7 mouse cellular contexts compared by ENCODE assay signal in genomic region chr19:12797071-12797470, GRCm38 (mm10). TPM values are rescaled to one million over a fixed set of nuclear protein-coding genes. Genes with fewer than 3 reads are reported as not detected.
DNase-seq lines count a peak whose midpoint lies in the region; ATAC-seq lines count a peak whose summit lies in the region.

No protein-coding gene starts in this region.

- H3K9me3 ChIP-seq in hindbrain, embryonic 11.5 days (ENCODE audit: control insufficient read depth, low read length), result no peaks in the 10 kb centered on the region
- H3K9me3 ChIP-seq in liver, embryonic 11.5 days (ENCODE audit: control insufficient read depth, low read length), result no peaks in the 10 kb centered on the region
- H3K9me3 ChIP-seq in neural tube, embryonic 14.5 days (ENCODE audit: control insufficient read depth, low read length), result no peaks in the 10 kb centered on the region

- peak overlapping the region; percentile 61 for H3K9ac ChIP-seq in hindbrain, embryonic 11.5 days (ENCODE audit: low read depth, low read length)
- H3K9ac ChIP-seq in liver, embryonic 11.5 days (ENCODE audit: low read depth, low read length), result peak overlapping the region; percentile 91
- H3K9ac ChIP-seq in neural tube, embryonic 14.5 days (replicated peaks; ENCODE audit: low read depth, low read length), result peak overlapping the region; percentile 39

- peak overlapping the region; percentile 69 for H3K4me2 ChIP-seq in hindbrain, embryonic 11.5 days (replicated peaks; ENCODE audit: low read depth, low read length)
- H3K4me2 ChIP-seq in liver, embryonic 11.5 days, result peak overlapping the region; percentile 82
- H3K4me2 ChIP-seq in neural tube, embryonic 14.5 days (ENCODE audit: low read depth, low read length), result peak overlapping the region; percentile 73

- H3K4me3 ChIP-seq in hindbrain, embryonic 11.5 days (ENCODE audit: low read depth, low read length), result peak overlapping the region; percentile 81
- H3K4me3 ChIP-seq in liver, embryonic 11.5 days (ENCODE audit: low read depth, low read length), result peak overlapping the region; percentile 92
- peak overlapping the region; percentile 88 for H3K4me3 ChIP-seq in neural tube, embryonic 14.5 days (ENCODE audit: low read depth, low read length)

- DNase-seq in 3T3-L1 (ENCODE audit: low read depth, low spot score) (peak; percentile 80), A20 (ENCODE audit: low read depth, low spot score) (peak; percentile 79)
- DNase-seq in embryo, embryonic 10 days (ENCODE audit: low spot score), result peak; percentile 62
- DNase-seq in hindbrain, embryonic 11.5 days (ENCODE audit: low spot score), result peak; percentile 22
- DNase-seq in liver, embryonic 11.5 days (ENCODE audit: low spot score), result no peak
- DNase-seq in spleen, adult 18-20 months, result no peak

- no peaks in the 10 kb centered on the region for H3K4me1 ChIP-seq in hindbrain, embryonic 11.5 days (replicated peaks; ENCODE audit: control insufficient read depth, insufficient read depth, low read length)
- H3K4me1 ChIP-seq in liver, embryonic 11.5 days (replicated peaks; ENCODE audit: control insufficient read depth, insufficient read depth, low read length), result peaks cover 3% of the 10 kb centered on the region; the same call in 1 of the 2 replicates
- H3K4me1 ChIP-seq in neural tube, embryonic 14.5 days (ENCODE audit: control insufficient read depth, insufficient read depth, low read length), result peaks cover 10% of the 10 kb centered on the region; the same call in 1 of the 2 replicates

- WGBS in hindbrain, embryonic 11.5 days, result 2% methylated on average over 7 of the region's 7 CpGs
- under 1% methylated on average over 7 of the region's 7 CpGs for WGBS in liver, embryonic 11.5 days
- under 1% methylated on average over 7 of the region's 7 CpGs for WGBS in neural tube, embryonic 14.5 days

- no peak for ATAC-seq in hindbrain, embryonic 11.5 days (ENCODE audit: low FRiP score)
- ATAC-seq in liver, embryonic 11.5 days (replicated peaks; ENCODE audit: low FRiP score), result no peak
- no peak for ATAC-seq in neural tube, embryonic 14.5 days (ENCODE audit: low read depth)

- H3K27me3 ChIP-seq in hindbrain, embryonic 11.5 days (ENCODE audit: control insufficient read depth, insufficient read depth, low read length), result no peaks in the 10 kb centered on the region
- H3K27me3 ChIP-seq in liver, embryonic 11.5 days (replicated peaks; ENCODE audit: control insufficient read depth, insufficient read depth, low read length), result no peaks in the 10 kb centered on the region
- no peaks in the 10 kb centered on the region for H3K27me3 ChIP-seq in neural tube, embryonic 14.5 days (ENCODE audit: control insufficient read depth, insufficient read depth, low read length)

- no peaks in the 10 kb centered on the region for H3K36me3 ChIP-seq in hindbrain, embryonic 11.5 days (ENCODE audit: control insufficient read depth, insufficient read depth, low read length)
- no peaks in the 10 kb centered on the region for H3K36me3 ChIP-seq in liver, embryonic 11.5 days (ENCODE audit: control insufficient read depth, insufficient read depth, low read length)
- H3K36me3 ChIP-seq in neural tube, embryonic 14.5 days (ENCODE audit: control insufficient read depth, insufficient read depth, low read length), result no peaks in the 10 kb centered on the region

- H3K27ac ChIP-seq in hindbrain, embryonic 11.5 days (ENCODE audit: low read depth, low read length), result no peak overlapping the region
- peak overlapping the region; percentile 99 for H3K27ac ChIP-seq in liver, embryonic 11.5 days (ENCODE audit: low read depth, low read length)
- peak overlapping the region; percentile 99 for H3K27ac ChIP-seq in neural tube, embryonic 14.5 days (ENCODE audit: low read depth, low read length)

RNA-seq across cellular contexts. Expression of gene Lpxn, which starts 1.1 kb away (rescaled TPM):
- polyA plus RNA-seq in hindbrain, embryonic 11.5 days (2014; fragmentation: Nextera tagmentation; extraction: Ambion mirVana), result 1.4 TPM in 2 replicates
- 1.5 and 2.1 TPM in 2 replicates for polyA plus RNA-seq in liver, embryonic 11.5 days (2014; fragmentation: Nextera tagmentation; extraction: Ambion mirVana)
- 0.75 and 1.6 TPM in 2 replicates for polyA plus RNA-seq in neural tube, embryonic 14.5 days (2014; fragmentation: Nextera tagmentation; extraction: Ambion mirVana)

RNA-seq across cellular contexts. Expression of gene Zfp91, which starts 1.1 kb away (rescaled TPM):
- polyA plus RNA-seq in hindbrain, embryonic 11.5 days (2014; fragmentation: Nextera tagmentation; extraction: Ambion mirVana), result 12.2 and 15.8 TPM in 2 replicates
- 7.0 and 7.4 TPM in 2 replicates for polyA plus RNA-seq in liver, embryonic 11.5 days (2014; fragmentation: Nextera tagmentation; extraction: Ambion mirVana)
- 9.1 and 11.7 TPM in 2 replicates for polyA plus RNA-seq in neural tube, embryonic 14.5 days (2014; fragmentation: Nextera tagmentation; extraction: Ambion mirVana)

RNA-seq across cellular contexts. Expression of gene Cntf, which starts 31.6 kb away (rescaled TPM):
- polyA plus RNA-seq in hindbrain, embryonic 11.5 days (2014; fragmentation: Nextera tagmentation; extraction: Ambion mirVana), result 1.1 and 1.2 TPM in 2 replicates
- 0.27 and 0.78 TPM in 2 replicates for polyA plus RNA-seq in liver, embryonic 11.5 days (2014; fragmentation: Nextera tagmentation; extraction: Ambion mirVana)
- 0.42 and 1.3 TPM in 2 replicates for polyA plus RNA-seq in neural tube, embryonic 14.5 days (2014; fragmentation: Nextera tagmentation; extraction: Ambion mirVana)

RNA-seq across cellular contexts. Expression of gene Gm5244, which starts 49.4 kb away (rescaled TPM):
- polyA plus RNA-seq in hindbrain, embryonic 11.5 days (2014; fragmentation: Nextera tagmentation; extraction: Ambion mirVana), result not detected in 2 replicates
- polyA plus RNA-seq in liver, embryonic 11.5 days (2014; fragmentation: Nextera tagmentation; extraction: Ambion mirVana), result not detected in 2 replicates
- polyA plus RNA-seq in neural tube, embryonic 14.5 days (2014; fragmentation: Nextera tagmentation; extraction: Ambion mirVana), result not detected in 2 replicates

Comparison
In these comparisons a context has a peak if more than half of its experiments do, and no peak if none do; other contexts are left out.
1. DNase-seq: peak in 3T3-L1 (single experiment), A20 (single experiment), embryo, embryonic 10 days (single experiment) and hindbrain, embryonic 11.5 days (single experiment); none in liver, embryonic 11.5 days (single experiment) and spleen, adult 18-20 months (0 of 2).
2. H3K9ac ChIP-seq: peak in every context shown above with its lines; median percentile 91 in liver, embryonic 11.5 days; 61 in hindbrain, embryonic 11.5 days; 39 in neural tube, embryonic 14.5 days.
3. Peak in every context shown above with its lines, with median percentiles within 50 percentile points of each other: H3K4me2 ChIP-seq and H3K4me3 ChIP-seq.